Mouse (Mus musculus): ENCODE data around the gene Slc12a7. TPM values are rescaled to one million over a fixed set of nuclear protein-coding genes. Genes with fewer than 3 reads are reported as not detected.
"Not testable (repeated sequence)": the region's sequence is repeated elsewhere in the genome, so short reads cannot be mapped to it uniquely, and the experiment has no call there.

Gene Slc12a7
- polyA plus RNA-seq, 1 experiment from 2014 or later: 31.6 TPM

DNA sequence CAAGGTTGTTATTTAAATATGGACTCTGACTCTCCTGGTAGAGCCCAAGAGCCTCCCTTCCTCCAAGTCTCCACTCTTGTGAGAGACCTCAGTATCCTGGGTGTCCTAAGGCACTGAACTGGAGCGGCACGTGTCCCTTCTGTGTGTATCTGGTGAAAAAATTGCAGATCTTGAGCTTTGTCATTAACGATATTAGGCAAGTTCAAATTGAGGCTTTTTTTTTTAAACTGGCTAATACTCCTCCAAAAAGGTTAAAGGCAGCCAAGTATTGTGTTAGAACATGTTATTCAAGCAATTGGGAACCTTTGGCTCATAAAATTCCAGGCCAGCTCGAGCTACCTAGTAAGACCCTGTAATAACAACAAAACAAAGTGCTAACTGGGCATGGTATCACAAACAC, 12.7 kb upstream of the Slc12a7 start:
- H3K9ac ChIP-seq: no peak overlapping the region
- 81% methylated on average over 4 of the region's 4 CpGs for WGBS
- no peak for ATAC-seq (ENCODE audit: extremely low read depth, insufficient number of reproducible peaks, low FRiP score, low TSS enrichment)

DNA sequence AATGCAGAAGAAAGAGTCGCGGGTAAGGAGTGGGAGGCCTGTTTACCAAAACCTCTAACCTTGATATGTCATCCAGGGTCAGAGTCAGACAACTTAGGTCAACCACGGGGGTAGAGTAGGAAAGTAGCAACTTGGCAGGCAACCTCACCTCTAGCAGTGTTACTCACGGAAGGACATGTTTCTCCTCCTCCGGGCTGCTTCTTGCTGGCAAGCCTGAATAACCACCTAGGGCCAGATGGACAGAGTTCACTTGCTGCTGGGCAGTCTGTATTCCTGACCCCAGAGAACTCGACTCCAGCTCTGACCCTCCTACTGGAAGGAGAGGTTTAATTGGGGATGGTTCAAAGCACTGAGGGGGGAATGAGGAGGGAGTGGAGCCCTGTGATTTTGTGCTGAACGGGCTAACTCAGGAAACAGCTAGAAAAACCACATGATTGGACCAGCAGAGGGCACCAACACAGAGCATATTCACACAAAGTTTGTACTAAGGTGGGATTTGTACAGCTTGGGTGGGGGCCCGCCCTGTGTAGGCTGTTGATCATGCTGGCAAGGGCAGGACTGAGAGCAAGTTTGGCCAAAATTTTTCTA, 9.7 kb upstream of the Slc12a7 start:
- Histone ChIP-seq H3K4me3 (no peak overlapping the region), H3K4me2 (no peak overlapping the region), H3K27me3 (replicated peaks) (peaks cover 6% of the 10 kb centered on the region; the same call in 1 of the 2 replicates), H3K36me3 (no peaks in the 10 kb centered on the region), H3K9ac (no peak overlapping the region), H3K4me1 (peaks cover 15% of the 10 kb centered on the region), H3K27ac (replicated peaks) (no peak overlapping the region), H3K9me3 (no peaks in the 10 kb centered on the region)
- ATAC-seq (ENCODE audit: extremely low read depth, insufficient number of reproducible peaks, low FRiP score, low TSS enrichment): no peak
- 35% methylated on average over 8 of the region's 8 CpGs for WGBS

More for the DNA sequence above, 12.7 kb upstream of the Slc12a7 start:
- Histone ChIP-seq H3K36me3 (no peaks in the 10 kb centered on the region), H3K4me2 (no peak overlapping the region), H3K9me3 (no peaks in the 10 kb centered on the region), H3K27ac (replicated peaks) (no peak overlapping the region), H3K4me1 (peaks cover 11% of the 10 kb centered on the region), H3K27me3 (replicated peaks) (0 out of 2 replicates have a peak, but pooled peaks cover 6% of the 10 kb centered on the region), H3K4me3 (no peak overlapping the region)

DNA sequence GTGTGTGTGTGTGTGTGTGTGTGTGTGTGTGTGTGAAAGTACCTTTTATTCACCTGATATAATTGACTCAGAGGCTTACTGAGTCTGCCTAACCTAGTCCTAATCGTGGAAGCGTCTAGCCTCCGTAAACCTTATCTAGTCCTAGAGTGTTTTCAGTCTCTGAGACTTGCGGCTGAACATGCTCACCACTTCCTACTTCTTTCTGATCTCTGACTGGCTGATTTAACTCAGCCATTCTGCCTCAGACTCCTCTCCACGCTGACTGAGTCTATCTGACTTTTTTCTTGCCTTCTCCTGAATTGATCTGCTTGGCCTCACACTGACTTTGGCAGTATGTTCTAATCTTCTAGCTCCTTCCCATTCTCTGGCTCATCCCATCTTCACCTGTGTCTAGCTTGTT, 7.6 kb upstream of the Slc12a7 start:
- WGBS: 14% methylated on average over 5 of the region's 5 CpGs
- Histone ChIP-seq H3K36me3 (no peaks in the 10 kb centered on the region), H3K4me1 (peaks cover 31% of the 10 kb centered on the region), H3K27ac (replicated peaks) (no peak overlapping the region), H3K4me3 (no peak overlapping the region), H3K9me3 (no peaks in the 10 kb centered on the region), H3K4me2 (no peak overlapping the region), H3K9ac (no peak overlapping the region), H3K27me3 (replicated peaks) (peaks cover 6% of the 10 kb centered on the region; the same call in 1 of the 2 replicates)
- no peak for ATAC-seq (ENCODE audit: extremely low read depth, insufficient number of reproducible peaks, low FRiP score, low TSS enrichment)

DNA sequence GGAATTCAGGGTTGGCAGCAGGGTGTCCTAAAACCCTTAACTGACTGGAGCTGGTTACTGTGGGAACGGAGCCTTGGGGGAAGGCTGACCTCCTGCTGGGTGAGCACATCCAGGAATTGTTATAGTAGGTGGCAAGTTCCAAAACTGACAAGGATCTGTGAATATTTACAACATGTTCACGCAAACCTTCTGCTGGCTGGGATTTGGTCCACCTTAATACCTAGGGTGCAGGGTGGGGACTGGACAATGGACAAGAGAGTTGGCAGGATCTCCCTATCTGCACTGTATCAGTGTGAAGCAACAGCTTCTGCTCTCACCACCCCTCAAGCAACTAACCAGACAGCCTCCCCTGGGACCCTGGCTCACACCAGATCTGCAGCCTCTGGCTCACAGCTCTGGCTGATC, 5.3 kb upstream of the Slc12a7 start:
- H3K9me3 ChIP-seq: no peaks in the 10 kb centered on the region
- no peak overlapping the region for H3K27ac ChIP-seq (replicated peaks)
- H3K4me2 ChIP-seq: no peak overlapping the region
- H3K9ac ChIP-seq: no peak overlapping the region
- H3K4me1 ChIP-seq: peaks cover 25% of the 10 kb centered on the region
- no peaks in the 10 kb centered on the region for H3K36me3 ChIP-seq
- peaks cover 7% of the 10 kb centered on the region; the same call in 1 of the 2 replicates for H3K27me3 ChIP-seq (replicated peaks)
- no peak for ATAC-seq (ENCODE audit: extremely low read depth, insufficient number of reproducible peaks, low FRiP score, low TSS enrichment)
- WGBS: 28% methylated on average over 2 of the region's 2 CpGs
- H3K4me3 ChIP-seq: no peak overlapping the region

DNA sequence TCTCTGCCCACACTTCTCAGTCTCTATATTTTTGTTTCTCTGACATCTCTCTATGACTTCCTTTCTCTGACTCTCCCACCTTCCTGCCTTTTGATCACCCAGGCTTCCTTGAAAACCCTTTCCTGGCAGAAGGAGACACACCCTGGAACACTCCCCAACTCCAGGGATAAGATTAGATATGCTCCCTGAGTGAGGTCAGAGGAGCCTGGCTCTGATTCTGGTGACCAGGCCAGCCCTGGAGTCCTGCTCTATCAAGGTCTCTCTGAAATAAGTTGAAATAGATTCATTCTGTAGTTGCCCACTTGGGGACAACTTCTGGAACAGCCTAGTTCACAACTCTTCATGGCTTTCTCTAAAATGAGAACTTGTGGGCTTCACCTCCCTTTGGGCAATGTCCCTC, 4.3 kb upstream of the Slc12a7 start:
- H3K4me3 ChIP-seq: no peak overlapping the region
- ATAC-seq (ENCODE audit: extremely low read depth, insufficient number of reproducible peaks, low FRiP score, low TSS enrichment): no peak
- H3K4me1 ChIP-seq: peaks cover 30% of the 10 kb centered on the region
- peaks cover 15% of the 10 kb centered on the region for H3K27me3 ChIP-seq (replicated peaks)
- no peak overlapping the region for H3K4me2 ChIP-seq
- no peaks in the 10 kb centered on the region for H3K36me3 ChIP-seq
- H3K27ac ChIP-seq (replicated peaks): no peak overlapping the region
- no peaks in the 10 kb centered on the region for H3K9me3 ChIP-seq
- no peak overlapping the region for H3K9ac ChIP-seq

DNA sequence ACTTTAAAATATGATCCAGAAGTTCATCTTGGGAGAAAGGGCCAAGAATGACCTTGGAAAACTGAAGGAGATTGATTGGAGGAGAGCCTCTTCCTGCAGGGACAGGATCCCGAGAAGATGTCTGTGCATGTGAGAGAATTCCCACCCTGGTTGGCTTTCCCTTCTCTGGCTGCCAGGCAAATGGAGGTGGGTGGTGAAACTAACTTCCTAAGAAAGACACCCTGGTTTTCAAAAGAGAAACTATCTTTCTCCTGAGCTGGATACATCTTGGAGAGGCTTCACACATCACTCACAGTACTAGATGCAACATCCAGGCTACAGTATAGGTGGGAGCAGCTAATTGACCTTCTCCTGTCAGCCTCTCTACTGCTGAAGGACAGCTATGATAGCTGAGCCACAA, 2.0 kb upstream of the Slc12a7 start:
- no peaks in the 10 kb centered on the region for H3K36me3 ChIP-seq
- H3K9ac ChIP-seq: no peak overlapping the region
- H3K27me3 ChIP-seq (replicated peaks): peaks cover 23% of the 10 kb centered on the region
- no peak overlapping the region for H3K27ac ChIP-seq (replicated peaks)
- 80% methylated on average over 1 of the region's 1 CpGs for WGBS
- ATAC-seq (ENCODE audit: extremely low read depth, insufficient number of reproducible peaks, low FRiP score, low TSS enrichment): no peak
- H3K4me3 ChIP-seq: no peak overlapping the region
- peaks cover 30% of the 10 kb centered on the region for H3K4me1 ChIP-seq
- no peaks in the 10 kb centered on the region for H3K9me3 ChIP-seq
- no peak overlapping the region for H3K4me2 ChIP-seq

DNA sequence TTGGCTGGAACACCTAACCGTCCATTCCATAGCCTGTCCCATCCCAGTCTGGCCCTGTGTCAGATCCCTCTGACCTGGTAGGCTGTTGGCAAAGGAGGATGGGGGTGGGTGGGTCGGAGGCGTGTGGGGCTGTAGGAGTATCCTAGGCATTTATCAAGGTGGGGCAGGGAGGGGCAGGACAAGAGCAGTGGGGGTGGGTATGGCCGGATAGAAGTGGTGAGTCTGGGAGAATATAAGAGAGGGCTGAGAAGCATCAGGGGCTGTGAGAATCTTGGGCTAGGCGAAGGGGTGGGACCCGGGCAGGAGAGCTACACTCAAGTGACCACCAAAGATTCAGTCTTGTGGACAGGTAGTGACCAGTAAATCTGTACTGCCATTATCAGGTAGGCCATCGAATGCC, 659 bp upstream of the Slc12a7 start:
- WGBS: 60% methylated on average over 7 of the region's 7 CpGs
- ATAC-seq (ENCODE audit: extremely low read depth, insufficient number of reproducible peaks, low FRiP score, low TSS enrichment): no peak
- peak overlapping the region; percentile 53 for H3K4me3 ChIP-seq
- no peaks in the 10 kb centered on the region for H3K36me3 ChIP-seq
- H3K4me1 ChIP-seq: peaks cover 30% of the 10 kb centered on the region
- H3K4me2 ChIP-seq: peak overlapping the region; percentile 76
- H3K9ac ChIP-seq: peak overlapping the region; percentile 74
- H3K9me3 ChIP-seq: no peaks in the 10 kb centered on the region
- H3K27me3 ChIP-seq (replicated peaks): peaks cover 23% of the 10 kb centered on the region
- H3K27ac ChIP-seq (replicated peaks): no peak overlapping the region

DNA sequence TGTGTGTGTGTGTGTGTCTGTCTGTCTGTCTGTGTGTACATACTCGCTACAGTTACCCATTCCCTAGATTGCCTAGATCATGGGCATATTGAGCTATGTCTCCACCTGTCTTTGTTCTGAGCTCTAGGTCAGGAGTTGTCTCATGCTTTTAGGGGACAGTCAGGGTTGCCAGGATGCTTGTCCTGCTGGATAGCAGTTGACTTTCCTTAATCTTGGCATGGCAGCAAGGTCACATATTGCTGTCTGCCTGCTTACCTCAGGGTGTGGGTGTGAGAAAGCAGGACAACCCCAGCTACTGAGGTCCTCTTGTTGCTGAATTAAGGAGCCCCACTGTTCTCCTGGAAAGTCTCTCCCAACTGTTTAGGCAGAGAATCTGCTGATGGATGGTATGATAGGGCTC, 1.5 kb downstream of the Slc12a7 start:
- peaks cover 23% of the 10 kb centered on the region for H3K27me3 ChIP-seq (replicated peaks)
- H3K27ac ChIP-seq (replicated peaks): no peak overlapping the region
- no peaks in the 10 kb centered on the region for H3K9me3 ChIP-seq
- H3K36me3 ChIP-seq: no peaks in the 10 kb centered on the region
- H3K9ac ChIP-seq: no peak overlapping the region
- no peak overlapping the region for H3K4me2 ChIP-seq
- H3K4me1 ChIP-seq: peaks cover 14% of the 10 kb centered on the region
- no peak overlapping the region for H3K4me3 ChIP-seq
- no peak for ATAC-seq (ENCODE audit: extremely low read depth, insufficient number of reproducible peaks, low FRiP score, low TSS enrichment)
- WGBS: 75% methylated on average over 1 of the region's 1 CpGs

DNA sequence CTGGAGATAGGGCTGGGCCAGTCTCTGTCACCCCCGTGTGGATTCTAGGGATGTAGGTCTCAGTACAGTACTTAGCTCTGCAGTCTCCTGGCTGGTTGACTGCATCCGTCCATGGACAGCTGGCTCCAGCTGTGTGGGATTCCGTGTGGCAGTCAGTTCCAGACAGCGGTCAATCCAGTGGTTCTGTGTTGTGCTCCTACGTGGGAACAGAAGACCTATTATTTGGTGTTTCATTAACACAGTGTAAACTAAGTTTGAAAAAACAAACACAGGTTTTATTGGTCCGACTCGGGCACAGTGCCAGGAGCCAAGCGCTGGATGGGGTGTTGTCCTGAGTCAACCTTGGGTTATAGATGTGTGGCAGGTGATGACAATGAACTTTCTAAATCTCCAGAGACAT, 2.4 kb downstream of the Slc12a7 start:
- ATAC-seq (ENCODE audit: extremely low read depth, insufficient number of reproducible peaks, low FRiP score, low TSS enrichment): no peak
- H3K4me1 ChIP-seq: peaks cover 10% of the 10 kb centered on the region
- no peak overlapping the region for H3K4me3 ChIP-seq
- no peaks in the 10 kb centered on the region for H3K9me3 ChIP-seq
- H3K27me3 ChIP-seq (replicated peaks): peaks cover 23% of the 10 kb centered on the region
- H3K9ac ChIP-seq: no peak overlapping the region
- no peak overlapping the region for H3K27ac ChIP-seq (replicated peaks)
- WGBS: 73% methylated on average over 8 of the region's 8 CpGs
- no peak overlapping the region for H3K4me2 ChIP-seq
- no peaks in the 10 kb centered on the region for H3K36me3 ChIP-seq

DNA sequence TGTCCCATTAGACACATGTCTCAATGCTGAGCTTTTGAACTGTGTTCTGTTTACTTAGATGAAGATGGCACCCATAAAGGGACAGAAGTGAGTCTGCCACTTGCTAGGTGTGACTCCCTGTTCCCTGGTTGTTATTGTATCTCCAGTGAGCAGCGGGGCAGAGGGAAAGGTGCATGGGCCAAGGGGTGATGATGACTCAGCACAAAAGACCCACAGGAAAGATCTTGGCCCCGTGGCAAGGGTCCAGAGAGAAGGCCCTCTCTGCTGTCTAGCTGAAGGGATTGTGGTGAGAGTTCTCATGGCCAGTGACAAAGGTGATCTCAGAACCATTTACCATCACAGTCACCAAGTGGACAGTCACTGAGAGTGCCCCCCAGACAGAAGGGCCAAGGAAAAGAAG, 3.0 kb downstream of the Slc12a7 start:
- H3K27me3 ChIP-seq (replicated peaks): peaks cover 23% of the 10 kb centered on the region
- H3K4me3 ChIP-seq: no peak overlapping the region
- no peak overlapping the region for H3K9ac ChIP-seq
- no peaks in the 10 kb centered on the region for H3K9me3 ChIP-seq
- ATAC-seq (ENCODE audit: extremely low read depth, insufficient number of reproducible peaks, low FRiP score, low TSS enrichment): no peak
- WGBS: 69% methylated on average over 2 of the region's 2 CpGs
- H3K36me3 ChIP-seq: no peaks in the 10 kb centered on the region
- H3K4me2 ChIP-seq: no peak overlapping the region
- peaks cover 10% of the 10 kb centered on the region for H3K4me1 ChIP-seq
- no peak overlapping the region for H3K27ac ChIP-seq (replicated peaks)

DNA sequence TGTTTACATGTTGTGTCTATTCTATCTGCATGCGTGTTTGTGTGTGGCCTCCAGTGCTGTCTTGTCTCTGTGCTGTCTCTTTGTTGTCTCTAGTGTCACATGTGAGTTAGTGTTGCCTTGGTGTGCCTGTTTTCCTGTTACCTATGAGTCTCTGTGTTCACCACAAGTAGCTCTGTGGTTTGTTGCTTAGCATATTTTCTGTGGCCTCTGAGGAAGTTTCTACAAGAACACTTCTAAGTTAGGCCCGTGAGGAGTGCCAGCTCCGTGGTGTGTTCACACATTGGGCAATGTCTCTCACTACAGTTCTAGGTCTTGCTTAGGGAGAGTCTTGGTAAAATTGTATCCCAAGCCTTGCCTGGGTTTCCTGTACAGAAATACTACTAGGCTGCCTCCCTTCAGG, 4.0 kb downstream of the Slc12a7 start:
- 71% methylated on average over 3 of the region's 3 CpGs for WGBS
- Histone ChIP-seq H3K27me3 (replicated peaks) (peaks cover 23% of the 10 kb centered on the region), H3K4me3 (no peak overlapping the region), H3K9ac (no peak overlapping the region), H3K9me3 (no peaks in the 10 kb centered on the region), H3K27ac (replicated peaks) (no peak overlapping the region), H3K36me3 (no peaks in the 10 kb centered on the region), H3K4me2 (no peak overlapping the region), H3K4me1 (peaks cover 10% of the 10 kb centered on the region)
- no peak for ATAC-seq (ENCODE audit: extremely low read depth, insufficient number of reproducible peaks, low FRiP score, low TSS enrichment)

DNA sequence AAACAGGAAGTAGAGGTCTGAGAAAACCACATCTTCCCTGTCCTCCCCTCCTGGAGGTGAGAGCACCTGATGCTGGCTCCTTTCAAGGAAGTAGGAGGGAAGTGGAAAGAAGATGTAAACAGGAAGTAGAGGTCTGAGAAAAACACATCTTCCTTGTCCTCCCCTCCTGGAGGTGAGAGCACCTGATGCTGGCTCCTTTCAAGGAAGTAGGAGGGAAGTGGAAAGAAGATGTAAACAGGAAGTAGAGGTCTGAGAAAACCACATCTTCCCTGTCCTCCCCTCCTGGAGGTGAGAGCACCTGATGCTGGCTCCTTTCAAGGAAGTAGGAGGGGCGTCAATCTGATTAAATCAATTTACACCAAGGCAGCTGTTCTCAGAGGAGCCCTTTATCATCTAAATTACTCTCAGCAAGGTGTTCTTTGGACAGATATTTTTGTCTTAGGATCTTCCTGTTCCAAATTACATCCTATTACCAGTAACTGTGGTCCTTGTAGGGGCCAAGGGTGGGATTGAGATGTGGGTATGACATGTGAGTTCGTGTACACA, 7.6 kb downstream of the Slc12a7 start:
- not testable (repeated sequence) for H3K4me1 ChIP-seq; H3K4me3 ChIP-seq; H3K27me3 ChIP-seq (replicated peaks); H3K9me3 ChIP-seq; H3K36me3 ChIP-seq; H3K9ac ChIP-seq; ATAC-seq (ENCODE audit: extremely low read depth, insufficient number of reproducible peaks, low FRiP score, low TSS enrichment); H3K27ac ChIP-seq (replicated peaks); H3K4me2 ChIP-seq
- 21% methylated on average over 2 of the region's 2 CpGs for WGBS

Measured in heart, embryonic 13.5 days (tissue).